Mouse (Mus musculus) embryonic facial prominence, embryonic 10.5 days (tissue): ENCODE results near the gene Bad. TPM values are rescaled to one million over a fixed set of nuclear protein-coding genes. Genes with fewer than 3 reads are reported as not detected.
A peak's percentile ranks its signal among the peaks of the same experiment; 100 is the strongest.

Experiments used
- DNase-seq: peaks from one replicate; pipeline ENCODE4 v3.0.0-alpha.2; 2017; ENCODE audit warnings: low spot score
- H3K27ac ChIP-seq: fragments of 300-500 bp; sonication (generic); replicated peaks from 2 replicates; pipeline ENCODE4 v1.5.1; 2016; ENCODE audit warnings: mild to moderate bottlenecking
- H3K27me3 ChIP-seq: fragments of 300-500 bp; sonication (generic); replicated peaks from 2 replicates; pipeline ENCODE4 v1.6.1; 2016; ENCODE audit warnings: low read depth, mild to moderate bottlenecking; ENCODE audit not compliant: poor library complexity, severe bottlenecking
- H3K36me3 ChIP-seq: fragments of 300-500 bp; sonication (generic); replicated peaks from 2 replicates; pipeline ENCODE4 v1.6.1; 2016; ENCODE audit warnings: mild to moderate bottlenecking, moderate library complexity
- H3K4me1 ChIP-seq: fragments of 300-500 bp; sonication (generic); 2 replicates; pipeline ENCODE4 v1.6.1; 2016
- H3K4me3 ChIP-seq: fragments of 300-500 bp; sonication (generic); 2 replicates; pipeline ENCODE4 v1.5.1; 2016; ENCODE audit warnings: mild to moderate bottlenecking, moderate library complexity
- H3K9me3 ChIP-seq: fragments of 300-500 bp; sonication (generic); 2 replicates; pipeline ENCODE4 v1.6.1; 2016; ENCODE audit warnings: mild to moderate bottlenecking
- WGBS: fragments of 180-500 bp; shearing (Covaris S2); methylation state at CpG from one replicate; pipeline ENCODE4 v1.1.7; 2016; 5-methylcytosine and 5-hydroxymethylcytosine counted together
- polyA plus RNA-seq: library from polyadenylated mRNA; unstranded; fragments of >200 nt; fragmentation: Nextera tagmentation; extraction: Ambion mirVana; gene quantifications from 2 replicates; pipeline ENCODE4 v1.2.1, GENCODE M21; 2016

Bad gene
- polyA plus RNA-seq, 1 experiment from 2014 or later = 55.1 TPM

DNA sequence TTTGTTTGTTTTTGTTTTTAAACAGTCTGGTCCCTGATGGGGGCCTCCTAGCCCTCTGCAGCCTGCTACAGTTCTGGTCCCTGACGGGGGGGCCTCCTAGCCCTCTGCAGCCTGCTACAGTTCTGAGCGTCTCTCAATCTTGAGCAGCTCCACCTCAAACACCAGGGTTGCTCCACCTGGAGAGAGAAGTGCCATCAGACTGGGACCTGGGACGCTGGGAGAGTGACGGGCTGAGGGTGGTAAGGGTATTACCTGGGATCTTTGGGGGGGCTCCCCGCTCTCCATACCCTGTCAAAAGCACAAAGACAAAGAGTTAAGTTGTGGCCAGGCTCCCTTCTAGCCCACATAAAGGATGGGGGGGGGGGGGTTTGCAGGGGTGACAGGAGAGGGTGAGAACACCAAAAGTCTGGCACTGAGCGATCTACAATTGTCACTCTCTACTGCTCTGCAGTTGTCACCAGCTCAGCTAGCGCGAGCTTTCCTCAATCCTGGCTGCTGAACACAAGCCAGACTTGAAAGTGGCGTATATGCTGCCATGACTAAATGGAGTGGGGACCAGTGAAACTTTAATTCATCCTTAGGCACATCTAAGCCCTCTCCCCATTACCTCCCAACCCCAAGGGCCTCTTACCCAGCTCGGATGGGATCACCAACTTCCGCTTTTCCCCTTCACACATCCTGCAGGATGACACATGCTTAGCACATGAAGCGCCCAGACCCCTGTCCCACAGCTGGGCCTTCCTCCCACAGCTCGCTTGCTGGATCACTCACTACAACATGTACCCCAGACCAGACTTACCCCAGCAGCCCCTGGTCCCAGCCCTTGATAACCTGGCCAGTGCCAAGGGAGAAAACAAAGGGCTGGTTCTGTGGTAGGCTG, 36.3 kb downstream of the Bad start:
- Histone ChIP-seq H3K4me3 (peak overlapping the region; percentile 92), H3K9me3 (no peaks in the 10 kb centered on the region), H3K27me3 (no peaks in the 10 kb centered on the region), H3K4me1 (peaks cover 60% of the 10 kb centered on the region), H3K36me3 (peaks cover 47% of the 10 kb centered on the region), H3K27ac (peak overlapping the region; percentile 40; the same call in 1 of the 2 replicates)
- DNase-seq = no peak
- 90% methylated on average over 13 of the region's 13 CpGs for WGBS

DNA sequence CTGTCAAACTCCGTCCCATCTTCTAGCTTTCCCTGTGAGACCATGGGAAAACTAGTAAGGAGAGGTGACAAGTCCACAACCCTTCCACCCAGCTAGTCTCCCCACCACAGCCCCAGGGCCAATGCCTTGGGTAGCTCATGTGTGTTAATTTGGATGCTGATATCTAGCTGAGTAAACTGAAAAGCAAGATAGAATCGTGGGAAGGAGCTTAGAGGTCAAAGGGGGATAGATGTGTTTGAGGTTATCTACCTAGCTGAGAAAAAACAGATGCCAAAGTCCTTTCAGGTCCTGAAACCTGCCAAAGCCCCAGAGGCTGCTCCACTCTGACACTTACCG, 36.9 kb downstream of the Bad start:
- Histone ChIP-seq H3K4me3 (peak overlapping the region; percentile 92), H3K27me3 (no peaks in the 10 kb centered on the region), H3K4me1 (peaks cover 57% of the 10 kb centered on the region), H3K27ac (0 out of 2 replicates have a peak overlapping the region, but pooled peaks have one; percentile 40), H3K9me3 (no peaks in the 10 kb centered on the region), H3K36me3 (peaks cover 53% of the 10 kb centered on the region)
- WGBS = 58% methylated on average over 3 of the region's 3 CpGs
- DNase-seq = no peak

DNA sequence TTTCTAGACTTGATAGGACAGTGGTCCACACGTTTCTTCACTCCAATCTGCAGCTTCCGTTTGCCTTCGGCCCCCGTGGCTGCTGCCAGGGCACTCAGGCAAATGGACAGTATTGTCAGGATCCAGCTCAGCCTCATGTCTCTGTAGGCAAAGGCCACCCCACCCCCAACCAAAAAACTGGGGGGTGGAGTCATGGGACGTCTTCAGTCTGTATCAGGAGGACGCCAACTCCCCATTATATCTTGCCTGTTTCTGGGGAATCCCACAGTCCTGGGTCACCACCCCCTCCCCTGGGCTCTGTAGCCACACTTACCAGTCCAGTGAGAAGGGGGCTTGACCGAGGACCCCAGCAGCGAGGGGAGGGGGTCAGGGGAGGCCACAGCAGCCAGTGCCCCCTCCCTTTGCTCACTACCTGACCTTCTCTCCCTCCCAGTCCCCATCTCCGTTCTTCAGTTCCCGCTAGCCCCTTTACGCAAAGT, 37.4 kb downstream of the Bad start:
- peaks cover 53% of the 10 kb centered on the region for H3K4me1 ChIP-seq
- no peaks in the 10 kb centered on the region for H3K9me3 ChIP-seq
- peak; percentile 37 for DNase-seq
- peak overlapping the region; percentile 92 for H3K4me3 ChIP-seq
- H3K36me3 ChIP-seq = peaks cover 57% of the 10 kb centered on the region
- peak overlapping the region; percentile 98 for H3K27ac ChIP-seq
- H3K27me3 ChIP-seq = no peaks in the 10 kb centered on the region
- 13% methylated on average over 11 of the region's 11 CpGs for WGBS

DNA sequence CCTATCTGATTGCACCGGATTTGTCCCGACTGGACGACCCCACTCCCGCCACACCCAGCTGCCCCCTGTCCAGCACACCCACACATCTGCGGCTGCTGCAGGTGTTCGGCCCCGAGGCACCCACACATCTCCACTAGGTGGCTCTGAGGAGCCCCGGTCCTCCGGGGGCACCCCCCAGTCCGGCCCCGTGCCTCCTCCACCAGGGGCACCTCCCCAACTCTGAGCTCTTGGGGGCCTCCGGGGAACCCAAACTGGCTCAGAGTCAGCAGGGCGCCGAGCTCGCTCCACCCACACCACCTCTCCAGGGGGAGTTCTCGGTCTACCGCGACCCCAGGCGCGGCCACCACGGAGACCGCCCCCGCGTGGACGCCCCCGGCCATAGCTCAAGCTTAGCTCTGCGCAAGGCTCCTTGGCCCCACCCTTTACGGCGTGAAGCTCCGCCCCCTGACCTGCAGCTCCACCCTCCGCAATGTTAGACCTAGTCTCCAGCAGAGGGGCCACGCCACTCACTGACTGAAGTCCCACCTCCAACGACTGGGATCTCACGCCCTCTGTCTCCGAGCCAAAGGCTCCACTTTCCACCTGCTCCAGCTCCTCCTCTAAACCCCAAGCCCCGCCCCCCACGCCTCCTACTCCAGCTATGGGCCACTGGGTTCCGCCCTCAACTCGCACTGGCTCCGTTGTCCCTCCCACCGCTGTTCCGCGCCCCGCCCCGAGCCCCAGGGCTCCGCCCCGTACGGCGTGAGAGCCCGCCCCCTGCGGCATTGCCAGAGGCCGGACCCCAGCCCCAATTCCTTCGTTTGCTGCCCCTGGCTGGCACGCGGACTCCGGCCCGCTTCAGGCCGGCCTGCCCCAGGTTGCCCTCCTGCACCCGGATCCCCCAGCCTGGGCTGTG, 38.1 kb downstream of the Bad start:
- H3K9me3 ChIP-seq = no peaks in the 10 kb centered on the region
- no peaks in the 10 kb centered on the region for H3K27me3 ChIP-seq
- H3K4me3 ChIP-seq = peak overlapping the region; percentile 92
- peak; percentile 100 for DNase-seq
- under 1% methylated on average over 59 of the region's 59 CpGs for WGBS
- H3K4me1 ChIP-seq = peaks cover 52% of the 10 kb centered on the region
- peaks cover 63% of the 10 kb centered on the region for H3K36me3 ChIP-seq
- H3K27ac ChIP-seq = peak overlapping the region; percentile 98

DNA sequence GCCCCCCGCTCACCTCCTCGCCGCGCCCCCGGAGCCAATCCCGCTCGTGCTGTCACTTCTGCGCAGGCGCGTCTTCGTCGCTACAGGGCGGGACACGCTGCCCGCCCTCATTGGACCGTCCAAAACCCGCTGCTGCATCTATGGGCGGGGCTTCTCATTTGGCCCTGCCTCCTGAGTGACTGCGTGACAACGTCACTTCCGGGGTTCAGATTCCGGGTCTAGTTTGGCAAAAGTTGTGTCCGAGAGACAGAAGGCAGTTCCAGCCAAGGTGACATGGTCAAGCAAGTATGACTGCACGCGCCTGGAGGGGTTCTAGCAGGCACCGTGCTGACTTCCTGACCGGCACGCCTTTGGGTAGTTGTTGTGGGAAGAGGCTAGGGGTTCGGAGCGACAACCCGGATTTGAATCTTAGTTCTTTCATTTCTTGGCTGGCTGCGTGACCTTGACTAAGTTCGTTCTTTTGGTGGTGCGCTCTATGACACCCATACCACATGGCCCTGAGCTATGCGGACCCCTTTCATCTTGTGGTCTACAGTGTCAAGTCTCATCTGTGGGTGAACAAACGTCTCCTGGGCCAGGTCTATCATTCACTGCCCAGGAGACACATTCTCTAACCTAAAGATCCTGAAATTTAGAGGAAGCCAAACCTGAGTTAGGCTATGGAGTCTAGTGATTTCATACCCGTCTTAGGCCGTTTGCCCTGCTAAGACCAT, 38.9 kb downstream of the Bad start, which contains the start of gene Fkbp2:
Gene Fkbp2, minus strand, starts transcription at position 121 of the 713 bp plus-strand sequence.
- no peaks in the 10 kb centered on the region for H3K27me3 ChIP-seq
- H3K36me3 ChIP-seq = peaks cover 71% of the 10 kb centered on the region
- peaks cover 52% of the 10 kb centered on the region for H3K4me1 ChIP-seq
- peak within 1 kb of the TSS; percentile 98 for H3K27ac ChIP-seq
- whole genome bisulfite sequencing = 2% methylated on average over 38 of the region's 38 CpGs
- peak within 1 kb of the TSS; percentile 92 for H3K4me3 ChIP-seq
- peak; percentile 98 for DNase-seq
- no peaks in the 10 kb centered on the region for H3K9me3 ChIP-seq

DNA sequence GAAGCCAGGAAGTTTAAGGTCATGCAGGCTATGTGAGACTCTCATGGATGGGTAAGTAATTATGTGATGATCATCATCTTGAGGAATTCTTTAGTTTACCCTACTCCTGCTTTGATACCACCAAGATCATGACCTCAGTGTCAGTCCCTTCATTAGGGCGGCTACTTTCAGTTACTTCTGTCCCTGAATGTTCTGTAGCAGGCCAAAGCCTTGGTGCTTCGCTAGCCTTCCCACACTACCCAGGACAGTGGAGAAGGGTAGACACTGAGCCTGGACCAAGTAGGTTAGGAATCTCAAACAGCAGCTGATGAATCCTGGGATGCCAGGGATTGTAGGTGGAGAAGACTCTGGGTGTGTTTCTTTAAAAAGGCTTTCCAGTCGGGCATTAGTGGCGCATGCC, 39.8 kb downstream of the Bad start:
- peaks cover 50% of the 10 kb centered on the region for H3K4me1 ChIP-seq
- H3K4me3 ChIP-seq = peak overlapping the region; percentile 92
- H3K27ac ChIP-seq = no peak overlapping the region
- DNase-seq = no peak
- no peaks in the 10 kb centered on the region for H3K9me3 ChIP-seq
- 92% methylated on average over 4 of the region's 4 CpGs for WGBS
- H3K36me3 ChIP-seq = peaks cover 72% of the 10 kb centered on the region
- no peaks in the 10 kb centered on the region for H3K27me3 ChIP-seq

DNA sequence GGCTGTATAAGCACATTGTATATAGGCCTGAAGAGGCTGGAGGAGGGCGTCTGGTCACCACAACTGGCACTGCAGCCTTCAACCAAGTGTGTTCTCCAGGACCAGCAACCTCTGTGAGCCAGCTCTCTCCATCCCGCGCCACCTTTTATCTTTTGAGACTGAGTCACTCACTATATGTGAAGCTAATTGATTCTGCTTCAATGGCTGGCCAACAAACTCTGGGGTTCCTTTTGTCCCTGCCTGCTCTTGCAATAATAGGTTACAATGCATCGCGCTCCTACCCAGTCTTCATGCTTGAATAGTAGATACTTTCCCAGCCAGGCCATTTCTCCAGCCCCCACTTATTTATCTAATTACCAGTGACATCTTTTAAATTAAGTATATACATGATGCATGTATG, 42.0 kb downstream of the Bad start:
- Histone ChIP-seq H3K36me3 (peaks cover 50% of the 10 kb centered on the region), H3K4me3 (0 out of 2 replicates have a peak overlapping the region, but pooled peaks have one; percentile 5), H3K27ac (no peak overlapping the region), H3K9me3 (no peaks in the 10 kb centered on the region), H3K27me3 (no peaks in the 10 kb centered on the region), H3K4me1 (peaks cover 48% of the 10 kb centered on the region)
- WGBS = 82% methylated on average over 5 of the region's 5 CpGs
- DNase-seq = no peak

DNA sequence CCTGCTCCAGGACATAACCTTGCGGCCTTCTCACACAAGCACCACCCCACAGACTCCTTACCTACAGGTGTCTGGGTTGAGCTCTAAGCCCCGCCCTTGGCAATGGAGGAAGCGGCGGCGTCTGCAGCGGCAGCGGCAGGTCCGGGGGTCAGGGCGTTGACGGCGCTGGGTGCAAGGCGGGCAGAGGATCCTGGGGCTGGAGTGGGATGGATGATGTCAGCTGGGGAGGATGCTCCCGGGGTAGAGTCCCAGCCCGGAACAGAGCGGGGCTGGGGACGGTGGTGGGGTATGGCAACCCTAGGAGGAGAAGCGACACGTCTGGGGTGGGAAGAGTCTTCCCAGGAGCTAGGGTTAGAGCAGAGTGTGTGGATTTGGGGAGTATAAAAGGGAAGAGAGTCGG, 43.6 kb downstream of the Bad start:
- H3K27ac ChIP-seq = no peak overlapping the region
- 84% methylated on average over 19 of the region's 19 CpGs for WGBS
- no peaks in the 10 kb centered on the region for H3K9me3 ChIP-seq
- H3K4me3 ChIP-seq = peak overlapping the region; percentile 30; the same call in 1 of the 2 replicates
- H3K4me1 ChIP-seq = peaks cover 37% of the 10 kb centered on the region
- no peaks in the 10 kb centered on the region for H3K27me3 ChIP-seq
- H3K36me3 ChIP-seq = peaks cover 48% of the 10 kb centered on the region
- DNase-seq = no peak

DNA sequence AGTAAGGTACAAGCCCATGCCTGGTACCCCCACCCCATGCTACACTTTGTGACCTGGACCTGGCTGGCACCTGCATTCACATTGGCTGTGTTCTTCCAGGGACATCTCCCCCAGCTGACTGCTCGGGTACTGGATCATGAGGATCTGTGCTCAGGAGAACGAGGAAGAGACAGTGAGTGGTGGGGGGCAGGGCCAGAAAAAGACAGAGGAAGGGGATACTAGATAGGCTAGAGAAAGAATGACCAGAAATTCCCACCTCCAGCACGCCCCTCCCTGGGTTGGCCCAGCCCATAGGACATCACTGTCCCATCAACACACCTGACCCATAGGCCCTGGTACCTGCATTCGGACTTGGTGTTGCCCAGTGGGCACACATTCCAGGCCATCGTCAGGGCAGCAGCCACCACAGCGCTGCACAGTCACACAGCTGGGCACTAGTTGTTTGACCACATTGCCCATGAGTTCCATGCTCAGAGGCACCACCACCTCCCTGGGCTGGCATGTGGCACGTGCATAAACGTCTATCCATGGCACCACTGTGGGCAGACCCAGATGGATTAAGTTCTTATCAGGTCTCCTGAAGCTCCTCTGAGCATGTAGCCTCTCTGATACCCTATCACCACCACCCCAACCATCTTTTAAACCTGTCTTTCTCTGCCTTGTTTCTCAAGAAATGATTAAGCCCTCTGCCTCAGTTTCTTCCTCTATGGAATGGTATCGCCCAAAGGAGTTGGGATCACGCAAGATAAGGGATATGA, 44.5 kb downstream of the Bad start:
- Histone ChIP-seq H3K27ac (peak overlapping the region; percentile 96), H3K9me3 (no peaks in the 10 kb centered on the region), H3K36me3 (peaks cover 48% of the 10 kb centered on the region), H3K27me3 (no peaks in the 10 kb centered on the region), H3K4me1 (peaks cover 31% of the 10 kb centered on the region), H3K4me3 (peak overlapping the region; percentile 95)
- DNase-seq = no peak
- 81% methylated on average over 10 of the region's 10 CpGs for WGBS

DNA sequence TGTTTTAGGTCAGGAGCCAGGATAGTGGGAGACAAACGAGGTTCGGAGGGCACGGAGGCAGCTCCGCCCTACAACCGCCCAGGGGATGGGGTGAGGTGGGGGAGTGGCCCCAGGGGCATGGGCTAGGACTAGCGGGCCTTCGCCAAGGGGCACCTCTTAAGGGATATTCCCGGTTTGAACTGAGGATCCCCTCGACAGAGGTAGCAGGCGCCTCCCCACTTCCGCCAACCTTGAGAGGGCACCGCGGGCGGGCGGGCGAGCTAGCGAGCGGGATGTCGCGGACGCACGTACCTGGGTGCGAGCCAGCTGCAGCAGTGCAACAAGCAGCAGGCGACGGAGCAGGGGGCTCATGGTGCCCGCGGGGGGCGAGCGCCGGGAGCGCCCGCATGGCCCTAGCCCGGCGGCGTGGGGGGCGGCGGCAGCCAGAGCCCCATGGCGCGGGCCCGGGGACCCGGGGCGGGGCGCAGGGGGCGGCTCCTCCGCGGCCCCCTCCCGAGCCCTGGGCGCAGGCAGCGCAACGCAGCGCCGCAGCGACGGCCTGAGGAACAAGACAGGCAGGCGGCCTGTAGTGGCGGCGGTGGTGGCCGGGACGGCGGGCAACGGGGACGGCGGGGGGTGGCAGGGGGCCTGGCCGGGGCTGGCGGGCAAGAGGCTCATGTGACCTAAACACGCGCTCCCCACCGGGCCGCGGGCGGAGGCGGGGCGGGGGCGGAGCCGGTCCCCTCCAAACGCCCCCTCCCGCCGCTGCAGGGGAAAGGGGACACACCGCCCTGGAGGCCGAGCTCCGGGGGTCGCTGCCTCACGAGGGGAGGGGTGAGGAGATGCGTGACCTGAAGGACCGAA, 45.6 kb downstream of the Bad start, which contains the start of gene Vegfb:
Gene Vegfb, minus strand, starts transcription at position 591 of the 843 bp plus-strand sequence.
- H3K36me3 ChIP-seq = peaks cover 41% of the 10 kb centered on the region
- DNase-seq = peak; percentile 84
- peak within 1 kb of the TSS; percentile 96 for H3K27ac ChIP-seq
- peaks cover 37% of the 10 kb centered on the region for H3K4me1 ChIP-seq
- no peaks in the 10 kb centered on the region for H3K9me3 ChIP-seq
- H3K4me3 ChIP-seq = peak within 1 kb of the TSS; percentile 95
- H3K27me3 ChIP-seq = no peaks in the 10 kb centered on the region
- under 1% methylated on average over 85 of the region's 85 CpGs for WGBS

DNA sequence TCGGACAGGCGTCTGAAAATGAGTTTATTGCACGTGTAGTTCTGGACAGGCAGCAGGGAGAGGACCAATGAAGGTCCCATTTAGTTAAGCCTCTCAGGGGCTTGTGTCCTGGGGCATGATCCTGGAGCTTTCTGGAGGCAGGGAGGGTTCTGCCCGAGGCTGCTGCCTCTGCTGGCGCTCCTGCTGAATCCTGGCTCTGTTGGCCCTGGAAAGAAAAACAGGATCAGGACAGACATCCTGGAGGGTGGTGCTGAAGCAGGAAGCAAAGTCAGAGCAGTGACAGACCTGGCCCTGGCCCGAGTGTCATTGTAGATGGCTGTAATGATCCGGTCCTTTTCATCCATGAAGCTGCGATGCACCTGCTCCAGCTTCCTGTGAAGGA, 46.2 kb downstream of the Bad start:
- WGBS = 5% methylated on average over 8 of the region's 8 CpGs
- no peak for DNase-seq
- peak overlapping the region; percentile 95 for H3K4me3 ChIP-seq
- no peaks in the 10 kb centered on the region for H3K27me3 ChIP-seq
- H3K36me3 ChIP-seq = peaks cover 35% of the 10 kb centered on the region
- H3K27ac ChIP-seq = peak overlapping the region; percentile 96
- peaks cover 43% of the 10 kb centered on the region for H3K4me1 ChIP-seq
- no peaks in the 10 kb centered on the region for H3K9me3 ChIP-seq
